Mouse (Mus musculus): ENCODE results near the gene Nktr. TPM values are rescaled to one million over a fixed set of nuclear protein-coding genes. Genes with fewer than 3 reads are reported as not detected.

Nktr gene
- polyA plus RNA-seq, 1 experiment from 2014 or later: 64.6 TPM

DNA sequence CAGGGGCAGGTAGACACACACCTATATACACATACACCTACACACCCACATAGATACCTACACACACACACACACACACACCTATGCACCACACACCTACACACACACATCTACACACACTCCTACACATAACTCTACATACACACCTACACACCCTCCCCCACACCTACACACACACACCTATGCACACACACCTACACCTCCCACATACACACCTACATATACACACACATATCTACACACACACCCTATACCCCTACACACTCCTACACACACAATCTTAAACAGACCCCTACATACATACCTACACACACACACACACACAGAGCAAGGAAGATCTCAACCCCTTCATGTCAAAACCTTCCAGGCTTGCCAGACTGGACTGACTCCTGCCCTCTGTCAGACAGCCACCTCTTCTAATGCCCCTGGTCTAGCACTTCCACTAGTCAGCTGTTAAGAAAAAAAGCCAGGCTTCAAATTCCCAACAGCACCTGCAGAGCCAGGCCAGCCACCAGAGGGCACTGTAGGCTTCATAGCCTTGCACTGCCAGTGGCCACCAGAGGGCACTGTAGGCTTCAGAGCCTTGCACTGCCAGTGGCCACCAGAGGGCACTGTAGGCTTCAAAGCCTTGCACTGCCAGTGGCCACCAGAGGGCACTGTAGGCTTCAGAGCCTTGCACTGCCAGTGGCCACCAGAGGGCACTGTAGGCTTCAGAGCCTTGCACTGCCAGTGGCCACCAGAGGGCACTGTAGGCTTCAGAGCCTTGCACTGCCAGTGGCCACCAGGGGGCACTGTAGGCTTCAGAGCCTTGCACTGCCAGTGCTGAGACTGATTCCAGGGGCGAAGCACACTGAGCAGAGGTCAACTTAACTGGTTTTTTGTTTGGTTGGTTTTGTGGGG is 21.6 kb upstream of the Nktr start:
- ATAC-seq (replicated peaks; ENCODE audit: insufficient number of reproducible peaks, low FRiP score, low TSS enrichment): no peak
- no peak overlapping the region for H3K4me3 ChIP-seq (ENCODE audit: low read depth, low read length)
- 100% methylated on average over 1 of the region's 1 CpGs for WGBS (ENCODE audit: insufficient replicate concordance)

DNA sequence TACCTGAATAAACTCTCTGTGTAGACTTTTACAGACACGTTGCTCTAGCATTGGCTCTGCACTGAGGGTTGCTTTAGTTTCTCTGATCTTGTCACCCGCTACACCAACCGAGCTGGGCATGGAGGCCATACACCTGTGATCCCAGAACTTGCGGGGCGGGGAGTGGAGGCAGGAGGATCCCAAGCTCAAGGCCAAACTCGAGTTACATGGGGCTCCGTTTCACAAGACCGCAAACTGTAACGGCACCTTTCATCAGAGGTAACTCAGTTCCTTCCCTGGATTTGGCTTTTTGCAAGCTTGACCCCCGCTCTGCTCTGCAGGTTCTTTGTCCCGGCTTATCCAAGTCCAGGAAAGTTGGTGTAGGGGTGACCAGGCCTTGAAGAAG is 14.7 kb upstream of the Nktr start:
- Histone ChIP-seq H3K27ac (ENCODE audit: low read depth, low read length) (no peak overlapping the region), H3K4me1 (ENCODE audit: control insufficient read depth, insufficient read depth, low read length) (peaks cover 19% of the 10 kb centered on the region), H3K27me3 (ENCODE audit: control insufficient read depth, insufficient read depth, low read length) (no peaks in the 10 kb centered on the region), H3K4me2 (peak overlapping the region; percentile 87), H3K9me3 (replicated peaks; ENCODE audit: control insufficient read depth, low read length) (no peaks in the 10 kb centered on the region), H3K9ac (ENCODE audit: low read depth, low read length) (peak overlapping the region; percentile 76), H3K36me3 (ENCODE audit: control insufficient read depth, insufficient read depth, low read length) (no peaks in the 10 kb centered on the region), H3K4me3 (ENCODE audit: low read depth, low read length) (peak overlapping the region; percentile 72)
- WGBS (ENCODE audit: insufficient replicate concordance): 41% methylated on average over 11 of the region's 11 CpGs
- ATAC-seq (replicated peaks; ENCODE audit: insufficient number of reproducible peaks, low FRiP score, low TSS enrichment): no peak

More for the DNA sequence above, 21.6 kb upstream of the Nktr start:
- Histone ChIP-seq H3K4me2 (no peak overlapping the region), H3K27me3 (ENCODE audit: control insufficient read depth, insufficient read depth, low read length) (no peaks in the 10 kb centered on the region), H3K9me3 (replicated peaks; ENCODE audit: control insufficient read depth, low read length) (0 out of 2 replicates have a peak, but pooled peaks cover 2% of the 10 kb centered on the region), H3K4me1 (ENCODE audit: control insufficient read depth, insufficient read depth, low read length) (no peaks in the 10 kb centered on the region), H3K9ac (ENCODE audit: low read depth, low read length) (no peak overlapping the region), H3K27ac (ENCODE audit: low read depth, low read length) (no peak overlapping the region), H3K36me3 (ENCODE audit: control insufficient read depth, insufficient read depth, low read length) (no peaks in the 10 kb centered on the region)

DNA sequence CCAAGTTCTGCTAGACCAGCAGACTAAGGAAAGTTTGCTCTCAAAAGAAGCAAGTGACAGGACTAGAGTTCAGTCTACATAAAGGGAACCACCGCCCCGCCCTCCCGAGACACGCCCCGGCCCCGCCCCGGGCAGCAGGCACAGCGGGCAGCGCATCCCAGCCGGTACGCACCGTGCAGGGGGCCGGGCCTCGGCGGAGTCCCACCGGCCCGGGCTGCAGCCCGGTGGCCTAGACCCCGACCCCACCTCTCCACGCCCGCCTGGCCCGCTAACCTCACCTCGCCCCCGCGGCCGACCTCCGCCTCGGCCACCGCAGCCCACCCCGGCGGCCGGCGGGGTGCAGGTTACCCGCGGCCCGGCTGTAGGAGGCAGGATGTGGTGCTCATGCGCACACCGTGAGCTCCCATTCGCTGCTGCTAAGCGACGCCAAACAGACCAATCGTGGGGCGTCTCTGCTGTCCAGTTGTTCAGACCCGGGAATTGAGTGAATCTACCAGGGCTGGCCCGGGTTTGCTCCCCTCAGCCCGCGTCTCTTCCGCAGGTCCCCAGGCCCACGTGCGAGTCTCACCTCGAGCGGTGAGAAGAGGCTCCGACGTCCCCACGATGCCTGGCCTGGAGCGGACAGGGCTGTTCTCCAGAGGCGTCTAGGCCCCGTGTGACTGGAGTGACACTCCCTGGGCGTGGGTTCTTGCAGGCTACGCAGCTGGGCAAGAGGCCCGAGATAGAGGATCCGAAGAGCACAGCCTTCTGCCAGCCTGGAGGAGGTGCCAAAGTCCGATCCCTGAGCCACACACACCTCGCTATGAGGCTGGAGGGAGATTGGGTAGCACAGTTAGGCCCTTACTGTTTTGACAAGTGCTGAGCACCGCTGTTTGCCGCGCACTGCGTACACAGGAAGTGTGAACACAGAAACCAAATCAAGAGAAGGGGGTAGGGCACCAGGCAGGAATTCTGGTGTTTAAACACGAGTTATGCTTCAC is 14.0 kb upstream of the Nktr start, which contains the start of gene Sec22c:
TSS of gene Sec22c (minus strand) at position 845 of the 980 bp plus-strand sequence.
- Histone ChIP-seq H3K9me3 (replicated peaks; ENCODE audit: control insufficient read depth, low read length) (no peaks in the 10 kb centered on the region), H3K36me3 (ENCODE audit: control insufficient read depth, insufficient read depth, low read length) (no peaks in the 10 kb centered on the region), H3K4me1 (ENCODE audit: control insufficient read depth, insufficient read depth, low read length) (peaks cover 21% of the 10 kb centered on the region), H3K4me2 (peak within 1 kb of the TSS; percentile 87), H3K27me3 (ENCODE audit: control insufficient read depth, insufficient read depth, low read length) (no peaks in the 10 kb centered on the region), H3K27ac (ENCODE audit: low read depth, low read length) (peak within 1 kb of the TSS; percentile 74), H3K4me3 (ENCODE audit: low read depth, low read length) (peak within 1 kb of the TSS; percentile 72), H3K9ac (ENCODE audit: low read depth, low read length) (peak within 1 kb of the TSS; percentile 76)
- 1% methylated on average over 64 of the region's 69 CpGs for WGBS (ENCODE audit: insufficient replicate concordance)
- peak; percentile 99 for ATAC-seq (replicated peaks; ENCODE audit: insufficient number of reproducible peaks, low FRiP score, low TSS enrichment)

DNA sequence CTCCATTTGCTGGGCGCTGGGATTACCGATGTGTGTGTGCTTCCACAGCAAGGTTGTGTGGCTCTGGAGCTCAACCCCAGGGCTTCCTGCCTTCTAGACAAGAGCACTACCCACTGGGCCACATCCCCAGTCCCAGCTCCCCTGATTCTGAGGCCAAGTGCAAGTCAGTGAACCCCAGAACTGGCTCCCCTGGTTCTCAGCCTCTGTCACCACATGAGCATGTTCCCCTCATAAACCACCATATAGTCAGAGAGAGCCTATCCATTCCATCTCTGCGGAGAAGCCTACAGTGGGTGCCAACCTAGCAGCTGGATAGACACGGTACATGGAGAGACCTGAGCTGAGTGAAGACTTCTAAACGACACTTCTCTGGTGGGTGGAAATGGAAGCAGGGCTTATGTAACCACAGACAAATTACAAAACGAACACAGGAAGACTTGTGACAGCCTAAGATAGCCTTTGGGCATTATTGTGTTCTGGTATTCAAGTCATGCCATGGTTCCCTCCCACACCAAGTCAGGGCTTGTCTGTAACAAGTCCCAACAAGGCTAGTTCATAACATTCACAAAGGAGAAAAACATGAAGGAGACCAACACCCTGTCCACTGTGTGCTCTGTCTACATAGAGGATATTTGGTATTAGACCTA is 12.8 kb upstream of the Nktr start:
- Histone ChIP-seq H3K27me3 (ENCODE audit: control insufficient read depth, insufficient read depth, low read length) (no peaks in the 10 kb centered on the region), H3K4me3 (ENCODE audit: low read depth, low read length) (0 out of 2 replicates have a peak overlapping the region, but pooled peaks have one; percentile 3), H3K9me3 (replicated peaks; ENCODE audit: control insufficient read depth, low read length) (no peaks in the 10 kb centered on the region), H3K4me1 (ENCODE audit: control insufficient read depth, insufficient read depth, low read length) (peaks cover 21% of the 10 kb centered on the region), H3K27ac (ENCODE audit: low read depth, low read length) (no peak overlapping the region), H3K9ac (ENCODE audit: low read depth, low read length) (no peak overlapping the region), H3K36me3 (ENCODE audit: control insufficient read depth, insufficient read depth, low read length) (no peaks in the 10 kb centered on the region), H3K4me2 (peak overlapping the region; percentile 87)
- no peak for ATAC-seq (replicated peaks; ENCODE audit: insufficient number of reproducible peaks, low FRiP score, low TSS enrichment)
- WGBS (ENCODE audit: insufficient replicate concordance): 70% methylated on average over 6 of the region's 6 CpGs

DNA sequence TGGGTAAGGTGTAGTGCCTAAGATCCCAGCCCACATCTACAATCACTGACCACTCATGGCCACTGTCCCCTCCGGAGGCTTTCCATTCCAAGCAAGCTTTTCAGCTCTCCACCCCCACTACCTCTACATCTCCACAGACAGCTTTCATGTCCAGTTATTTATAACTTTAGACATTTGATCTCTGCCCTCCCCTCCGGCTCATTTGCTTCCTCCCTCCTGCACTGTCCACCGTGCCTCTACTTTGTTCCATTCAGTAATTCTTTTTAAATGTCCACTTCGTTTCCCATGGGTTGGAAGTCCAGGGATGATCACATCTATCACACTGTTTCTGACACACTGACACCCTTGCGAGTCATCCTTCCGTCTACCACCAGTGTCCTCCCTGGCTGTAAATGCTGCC is 11.2 kb upstream of the Nktr start:
- Histone ChIP-seq H3K4me2 (no peak overlapping the region), H3K27me3 (ENCODE audit: control insufficient read depth, insufficient read depth, low read length) (no peaks in the 10 kb centered on the region), H3K4me1 (ENCODE audit: control insufficient read depth, insufficient read depth, low read length) (peaks cover 30% of the 10 kb centered on the region), H3K27ac (ENCODE audit: low read depth, low read length) (no peak overlapping the region), H3K36me3 (ENCODE audit: control insufficient read depth, insufficient read depth, low read length) (peaks cover 1% of the 10 kb centered on the region; the same call in 1 of the 2 replicates), H3K4me3 (ENCODE audit: low read depth, low read length) (no peak overlapping the region), H3K9me3 (replicated peaks; ENCODE audit: control insufficient read depth, low read length) (no peaks in the 10 kb centered on the region), H3K9ac (ENCODE audit: low read depth, low read length) (no peak overlapping the region)
- 49% methylated on average over 6 of the region's 6 CpGs for WGBS (ENCODE audit: insufficient replicate concordance)
- ATAC-seq (replicated peaks; ENCODE audit: insufficient number of reproducible peaks, low FRiP score, low TSS enrichment): no peak

DNA sequence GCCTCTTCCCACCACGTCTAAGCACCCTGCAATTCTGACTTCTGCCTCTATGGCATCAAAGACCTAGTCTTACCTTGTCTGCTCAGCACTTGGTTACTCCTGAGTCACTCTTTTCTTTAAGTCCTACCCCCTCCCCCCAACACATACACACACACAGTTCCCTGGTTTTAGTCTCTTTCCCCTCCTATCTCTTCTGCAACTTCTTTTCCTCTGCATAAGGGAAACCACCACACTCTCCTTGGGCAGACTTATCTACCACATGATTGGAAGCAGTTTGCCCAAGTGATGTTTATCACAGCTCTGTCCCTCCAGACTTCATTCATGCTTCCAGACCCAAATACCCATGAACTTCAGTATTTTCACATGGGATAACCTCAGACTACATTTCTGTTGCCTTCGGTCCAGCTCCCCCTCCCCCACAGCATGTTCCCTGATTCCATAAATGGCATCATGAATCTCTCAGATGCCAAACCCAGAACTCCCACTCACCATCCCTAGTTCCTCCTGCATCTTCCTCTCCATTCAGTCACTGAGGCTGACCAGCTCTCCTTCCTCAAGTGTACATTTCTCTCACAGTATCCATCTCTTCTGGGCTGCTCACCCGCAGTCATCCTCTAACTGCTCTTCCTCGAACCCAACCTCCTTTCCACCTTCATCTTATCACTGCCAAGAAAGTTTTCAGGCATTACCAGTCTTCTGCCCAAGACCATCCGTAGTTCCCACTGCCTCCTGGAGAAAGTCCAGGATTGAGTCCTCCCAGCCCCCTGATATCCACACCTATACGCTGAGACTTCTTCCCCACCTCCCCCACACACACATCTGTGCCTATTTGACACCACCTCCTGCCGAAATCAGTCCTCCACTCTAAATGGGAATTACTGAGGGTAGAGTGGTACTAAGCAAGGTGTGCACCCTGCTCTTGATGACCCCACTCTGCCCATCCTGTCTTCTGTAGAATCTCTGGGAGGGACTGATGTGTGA is 10.2 kb upstream of the Nktr start:
- no peak overlapping the region for H3K4me3 ChIP-seq (ENCODE audit: low read depth, low read length)
- no peak overlapping the region for H3K9ac ChIP-seq (ENCODE audit: low read depth, low read length)
- H3K27ac ChIP-seq (ENCODE audit: low read depth, low read length): no peak overlapping the region
- H3K4me2 ChIP-seq: no peak overlapping the region
- peaks cover 28% of the 10 kb centered on the region for H3K4me1 ChIP-seq (ENCODE audit: control insufficient read depth, insufficient read depth, low read length)
- ATAC-seq (replicated peaks; ENCODE audit: insufficient number of reproducible peaks, low FRiP score, low TSS enrichment): no peak
- H3K27me3 ChIP-seq (ENCODE audit: control insufficient read depth, insufficient read depth, low read length): no peaks in the 10 kb centered on the region
- WGBS (ENCODE audit: insufficient replicate concordance): 62% methylated on average over 7 of the region's 7 CpGs
- no peaks in the 10 kb centered on the region for H3K9me3 ChIP-seq (replicated peaks; ENCODE audit: control insufficient read depth, low read length)
- H3K36me3 ChIP-seq (ENCODE audit: control insufficient read depth, insufficient read depth, low read length): peaks cover 3% of the 10 kb centered on the region; the same call in 1 of the 2 replicates

DNA sequence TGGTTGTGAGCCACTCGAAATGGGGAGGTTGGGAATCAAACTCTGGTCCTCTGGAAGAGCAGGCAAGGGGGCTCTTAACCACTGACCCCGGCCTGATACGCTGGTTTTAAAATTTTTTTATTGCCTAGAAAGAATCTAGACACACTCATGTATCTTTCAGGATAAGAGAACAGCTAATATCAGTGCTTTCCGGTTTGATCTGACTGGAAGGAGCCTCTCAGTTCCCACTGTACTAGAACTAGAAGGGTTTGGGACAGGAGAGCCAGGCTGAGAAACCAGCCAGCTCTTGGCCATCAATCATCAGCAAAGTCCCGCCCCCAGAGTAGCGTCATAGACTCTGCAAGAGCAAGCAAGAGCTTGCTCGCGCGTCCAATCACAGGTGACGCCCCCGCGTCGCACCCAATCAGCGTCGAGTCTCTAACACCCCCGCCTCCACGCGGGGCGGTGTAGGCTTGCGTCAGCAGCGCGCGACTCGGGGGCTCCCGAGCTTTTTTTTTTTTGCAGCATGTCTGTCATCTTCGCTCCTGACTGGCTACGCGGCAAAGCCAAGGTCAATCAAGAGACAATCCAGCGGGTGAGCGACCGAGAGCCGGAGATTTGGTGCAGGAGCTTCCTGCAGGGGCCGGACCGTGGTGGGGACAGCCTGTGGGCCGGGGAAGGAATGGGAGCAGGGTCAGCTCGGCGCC is 8.9 kb upstream of the Nktr start, which contains the start of gene Ss18l2:
TSS of gene Ss18l2 (plus strand) at position 432 of the 686 bp plus-strand sequence.
- Histone ChIP-seq H3K36me3 (ENCODE audit: control insufficient read depth, insufficient read depth, low read length) (peaks cover 3% of the 10 kb centered on the region; the same call in 1 of the 2 replicates), H3K27ac (ENCODE audit: low read depth, low read length) (peak within 1 kb of the TSS; percentile 99), H3K4me1 (ENCODE audit: control insufficient read depth, insufficient read depth, low read length) (peaks cover 22% of the 10 kb centered on the region), H3K9ac (ENCODE audit: low read depth, low read length) (peak within 1 kb of the TSS; percentile 97), H3K27me3 (ENCODE audit: control insufficient read depth, insufficient read depth, low read length) (no peaks in the 10 kb centered on the region), H3K4me2 (peak within 1 kb of the TSS; percentile 82), H3K9me3 (replicated peaks; ENCODE audit: control insufficient read depth, low read length) (no peaks in the 10 kb centered on the region), H3K4me3 (ENCODE audit: low read depth, low read length) (peak within 1 kb of the TSS; percentile 95)
- peak; percentile 99 for ATAC-seq (replicated peaks; ENCODE audit: insufficient number of reproducible peaks, low FRiP score, low TSS enrichment)
- 4% methylated on average over 37 of the region's 37 CpGs for WGBS (ENCODE audit: insufficient replicate concordance)

All from heart, embryonic 11.5 days (tissue).